Mouse (Mus musculus) heart, postnatal 0 days (tissue): ENCODE measurements around the gene Rfx4. TPM values are rescaled to one million over a fixed set of nuclear protein-coding genes. Genes with fewer than 3 reads are reported as not detected.

Source experiments
- ATAC-seq: fragments of 200-750 bp; cut with Nextera tagmentation; 2 replicates; pipeline ENCODE4 v1.8.0; 2017; ENCODE audit warnings: low read depth, moderate number of reproducible peaks, moderate library complexity; ENCODE audit not compliant: insufficient read depth
- DNase-seq: peaks from one replicate; pipeline ENCODE4 v3.0.0-alpha.2; 2016; ENCODE audit warnings: low spot score
- H3K27ac ChIP-seq: fragments of 300-500 bp; sonication (generic); 2 replicates; pipeline ENCODE4 v1.5.1; 2014; ENCODE audit warnings: low read depth, mild to moderate bottlenecking
- H3K27me3 ChIP-seq: fragments of 300-500 bp; sonication (generic); 2 replicates; pipeline ENCODE4 v1.6.1; 2014; ENCODE audit warnings: low read length, mixed read lengths; ENCODE audit not compliant: control insufficient read depth, insufficient read depth
- H3K36me3 ChIP-seq: fragments of 300-500 bp; sonication (generic); replicated peaks from 2 replicates; pipeline ENCODE4 v1.6.1; 2014; ENCODE audit warnings: low read length, mixed read lengths; ENCODE audit not compliant: control insufficient read depth, insufficient read depth
- H3K4me1 ChIP-seq: fragments of 300-500 bp; sonication (generic); 2 replicates; pipeline ENCODE4 v1.6.1; 2014; ENCODE audit warnings: antibody characterized with exemption; ENCODE audit not compliant: control insufficient read depth, insufficient read depth
- H3K4me2 ChIP-seq: fragments of 300-500 bp; sonication (generic); 2 replicates; pipeline ENCODE4 v1.6.1; 2014; ENCODE audit warnings: low read depth, mild to moderate bottlenecking, low read length, moderate library complexity
- H3K4me3 ChIP-seq: fragments of 300-500 bp; sonication (generic); 2 replicates; pipeline ENCODE4 v1.5.1; 2014; ENCODE audit warnings: low read depth, low read length
- H3K9ac ChIP-seq: fragments of 300-500 bp; sonication (generic); replicated peaks from 2 replicates; pipeline ENCODE4 v1.6.1; 2014; ENCODE audit warnings: low read depth, low read length, mixed read lengths
- H3K9me3 ChIP-seq: fragments of 300-500 bp; sonication (generic); replicated peaks from 2 replicates; pipeline ENCODE4 v1.6.1; 2016; ENCODE audit warnings: low read length; ENCODE audit not compliant: control insufficient read depth
- CTCF ChIP-seq: IDR thresholded peaks from 2 replicates; pipeline ENCODE4 v1.5.1; 2016; ENCODE audit warnings: antibody characterized with exemption, control low read depth, low read depth
- EP300 ChIP-seq: IDR thresholded peaks from 2 replicates; pipeline ENCODE4 v1.6.1; 2016; ENCODE audit warnings: antibody characterized with exemption, low read depth
- WGBS: fragments of 180-500 bp; shearing (Covaris S2); extraction: QIAGEN DNeasy Blood & Tissue Kit; methylation state at CpG from one replicate; pipeline ENCODE4 v1.1.7; 2014; 5-methylcytosine and 5-hydroxymethylcytosine counted together
- polyA plus RNA-seq: library from polyadenylated mRNA; unstranded; fragments of >200 nt; fragmentation: Nextera tagmentation; extraction: Ambion mirVana; gene quantifications from 2 replicates; pipeline ENCODE4 v1.2.1, GENCODE M21; 2015
- total RNA-seq: library from RNA; depleted of rRNA; stranded (reverse); fragments of >200 nt; gene quantifications from 2 replicates; pipeline ENCODE4 v1.2.3, GENCODE M21; 2014; ENCODE audit warnings: low replicate concordance; rRNA removed

The Rfx4 gene
- not detected in 2 replicates for total RNA-seq
- not detected in 2 replicates for polyA plus RNA-seq

GRCm38 (mm10) chr10:84755786-84756203 is at the start of gene Rfx4:
TSS of gene Rfx4 (plus strand) at chr10:84756062.
- Histone ChIP-seq H3K4me3 (peak within 1 kb of the TSS; percentile 38), H3K27me3 (peaks cover 96% of the 10 kb centered on the region), H3K9ac (no peak within 1 kb of the TSS), H3K4me2 (peak within 1 kb of the TSS; percentile 56), H3K27ac (no peak within 1 kb of the TSS), H3K36me3 (no peaks in the 10 kb centered on the region), H3K4me1 (peaks cover 25% of the 10 kb centered on the region), H3K9me3 (no peaks in the 10 kb centered on the region)
- TF ChIP-seq CTCF: no peak
- TF ChIP-seq EP300: no peak
- whole genome bisulfite sequencing: under 1% methylated on average over 24 of the region's 24 CpGs
- DNase-seq (no peak), ATAC-seq (no peak)

- Histone ChIP-seq H3K4me3 (no peak overlapping the region), H3K4me1 (no peaks in the 10 kb centered on the region), H3K9me3 (no peaks in the 10 kb centered on the region), H3K4me2 (no peak overlapping the region), H3K27me3 (no peaks in the 10 kb centered on the region), H3K9ac (no peak overlapping the region), H3K27ac (0 out of 2 replicates have a peak overlapping the region, but pooled peaks have one; percentile 30), H3K36me3 (peaks cover 13% of the 10 kb centered on the region)
- TF ChIP-seq CTCF (no peak), EP300 (no peak)
- DNase-seq (no peak), ATAC-seq (no peak)
- WGBS: 75% methylated on average over 8 of the region's 8 CpGs
Observed at GRCm38 (mm10) chr10:84706543-84706942, 49.3 kb upstream of the Rfx4 start.

GRCm38 (mm10) chr10:84707226-84707625 is 48.6 kb upstream of the Rfx4 start:
- Histone ChIP-seq H3K4me1 (0 out of 2 replicates have a peak, but pooled peaks cover 3% of the 10 kb centered on the region), H3K36me3 (peaks cover 6% of the 10 kb centered on the region; the same call in 1 of the 2 replicates), H3K27me3 (no peaks in the 10 kb centered on the region), H3K27ac (peak overlapping the region; percentile 30), H3K4me2 (no peak overlapping the region), H3K4me3 (no peak overlapping the region), H3K9me3 (no peaks in the 10 kb centered on the region), H3K9ac (no peak overlapping the region)
- 35% methylated on average over 6 of the region's 6 CpGs for WGBS
- peak; percentile 58 for DNase-seq
- ATAC-seq: peak; percentile 79; the same call in 1 of the 2 replicates
- no peak for TF ChIP-seq CTCF
- TF ChIP-seq EP300: no peak

- H3K9ac ChIP-seq: no peak overlapping the region
- H3K27ac ChIP-seq: 0 out of 2 replicates have a peak overlapping the region, but pooled peaks have one; percentile 30
- H3K36me3 ChIP-seq: peaks cover 3% of the 10 kb centered on the region; the same call in 1 of the 2 replicates
- no peak for ATAC-seq
- 0 out of 2 replicates have a peak, but pooled peaks cover 8% of the 10 kb centered on the region for H3K4me1 ChIP-seq
- 66% methylated on average over 14 of the region's 14 CpGs for WGBS
- no peak for TF ChIP-seq EP300
- no peak for TF ChIP-seq CTCF
- H3K9me3 ChIP-seq: no peaks in the 10 kb centered on the region
- no peaks in the 10 kb centered on the region for H3K27me3 ChIP-seq
- H3K4me2 ChIP-seq: no peak overlapping the region
- DNase-seq: no peak
- H3K4me3 ChIP-seq: no peak overlapping the region
Observed at GRCm38 (mm10) chr10:84707752-84708530, 47.9 kb upstream of the Rfx4 start.

GRCm38 (mm10) chr10:84710192-84710591 is 45.7 kb upstream of the Rfx4 start:
- 0 out of 2 replicates have a peak, but pooled peaks cover 8% of the 10 kb centered on the region for H3K4me1 ChIP-seq

More at GRCm38 (mm10) chr10:84710192-84710591, 45.7 kb upstream of the Rfx4 start:
- TF ChIP-seq CTCF: peak; percentile 43
- TF ChIP-seq EP300: no peak
- ATAC-seq: no peak
- no peak overlapping the region for H3K9ac ChIP-seq
- no peaks in the 10 kb centered on the region for H3K9me3 ChIP-seq
- H3K4me2 ChIP-seq: no peak overlapping the region
- 62% methylated on average over 4 of the region's 4 CpGs for WGBS
- no peak overlapping the region for H3K4me3 ChIP-seq
- DNase-seq: no peak
- peaks cover 14% of the 10 kb centered on the region; the same call in 1 of the 2 replicates for H3K36me3 ChIP-seq
- no peak overlapping the region for H3K27ac ChIP-seq
- no peaks in the 10 kb centered on the region for H3K27me3 ChIP-seq
